Mouse (Mus musculus) lung, postnatal 4 days (tissue): ENCODE measurements around the gene Dynll2.

Source experiments
- DNase-seq, 2 experiments: peaks; one replicate each; pipeline ENCODE4 v3.0.0; 2021

Gene Dynll2

GRCm38 (mm10) chr11:87986831-87987793, at the start of gene Dynll2:
Dynll2 (minus strand) TSS chr11:87987533.
- DNase-seq: peak; percentile 86 to 94

- no peak for DNase-seq
These were observed 49.5 kb upstream of the Dynll2 start for GRCm38 (mm10) chr11:88036761-88037251.

- no peak for DNase-seq
These were observed 48.6 kb upstream of the Dynll2 start for GRCm38 (mm10) chr11:88035970-88036369.

- no peak for DNase-seq
These were observed 44.4 kb upstream of the Dynll2 start for GRCm38 (mm10) chr11:88031753-88032152.

GRCm38 (mm10) chr11:88030836-88031235, 43.5 kb upstream of the Dynll2 start:
- DNase-seq: no peak

DNA sequence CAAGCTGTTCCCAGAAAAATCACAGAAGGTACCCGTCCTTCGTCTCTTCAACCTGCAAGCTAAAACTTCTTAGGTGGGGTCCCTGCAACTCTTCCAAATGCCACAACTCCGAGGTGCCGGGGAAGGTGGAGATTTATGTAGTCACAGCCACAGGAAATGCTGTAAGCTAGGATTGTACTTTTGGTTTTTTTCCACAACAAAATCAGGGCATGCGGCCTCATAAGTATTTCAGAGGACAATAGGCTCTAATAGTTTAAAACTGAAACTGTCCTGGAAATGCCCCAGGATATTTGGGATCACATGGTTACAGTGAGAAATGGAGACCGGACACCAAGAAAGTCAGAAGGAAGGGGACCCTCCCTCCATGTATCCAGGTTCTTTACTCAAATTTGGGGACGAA, 42.9 kb upstream of the Dynll2 start:
- DNase-seq: no peak

DNA sequence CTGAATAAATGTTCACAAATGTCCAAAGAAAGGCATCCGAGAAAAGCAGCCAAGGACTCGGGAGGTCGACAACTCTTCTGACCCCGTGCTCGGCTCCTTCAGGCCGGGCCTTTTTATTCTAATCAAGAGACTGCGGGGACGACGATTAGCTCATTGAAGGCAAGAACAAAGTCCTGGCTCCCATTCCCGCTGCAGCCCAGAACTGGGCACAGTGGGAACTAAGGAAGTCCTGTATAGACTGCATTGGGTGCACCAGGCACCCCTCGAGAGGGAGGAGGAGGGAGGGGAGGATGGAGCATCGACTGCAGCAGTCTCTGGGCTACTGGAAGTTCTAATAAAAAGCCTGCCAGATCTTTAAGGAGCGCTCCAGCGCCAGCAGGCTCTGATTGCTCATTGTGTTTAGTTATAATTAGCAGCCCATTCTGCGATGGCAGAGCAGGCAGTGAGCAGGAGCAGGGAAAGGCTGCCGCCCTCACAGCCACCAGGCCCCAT, 40.9 kb upstream of the Dynll2 start:
- no peak for DNase-seq

DNA sequence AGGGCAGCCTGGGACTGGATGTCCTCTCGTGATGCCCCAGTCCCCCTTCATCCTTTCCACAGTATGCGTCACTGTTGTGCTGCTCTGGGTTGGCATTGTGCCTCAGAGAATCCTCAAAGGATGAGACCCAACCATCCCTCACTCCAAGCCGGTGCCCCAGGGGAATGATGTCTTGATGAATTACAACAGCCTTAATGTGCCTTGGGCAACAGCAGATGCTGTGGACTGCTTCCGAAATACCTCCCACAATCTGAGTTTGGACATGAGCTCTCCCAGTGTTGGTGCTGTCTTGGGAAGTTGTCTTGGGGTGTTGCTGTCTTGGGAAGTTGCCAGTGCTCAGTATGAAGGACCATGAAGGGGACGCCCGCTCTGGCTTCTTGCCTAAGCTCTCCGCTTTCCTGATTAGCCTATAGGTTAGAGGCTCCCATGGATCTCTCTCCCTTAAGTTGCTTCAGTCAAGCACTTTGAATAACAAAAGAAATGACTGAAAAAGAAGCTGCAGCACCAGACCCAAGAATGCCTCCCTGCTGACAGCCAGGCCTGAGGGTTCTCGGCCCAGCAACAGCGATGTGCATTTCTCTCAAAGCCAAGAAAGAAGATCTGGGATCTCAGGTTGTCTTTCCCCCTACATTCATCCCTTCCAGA, 40.2 kb upstream of the Dynll2 start:
- no peak for DNase-seq

GRCm38 (mm10) chr11:88023933-88024332, 36.6 kb upstream of the Dynll2 start:
- DNase-seq: no peak

- no peak for DNase-seq
These were observed 28.5 kb upstream of the Dynll2 start for GRCm38 (mm10) chr11:88015795-88016194.

GRCm38 (mm10) chr11:88015161-88015560, 27.8 kb upstream of the Dynll2 start:
- no peak for DNase-seq

DNA sequence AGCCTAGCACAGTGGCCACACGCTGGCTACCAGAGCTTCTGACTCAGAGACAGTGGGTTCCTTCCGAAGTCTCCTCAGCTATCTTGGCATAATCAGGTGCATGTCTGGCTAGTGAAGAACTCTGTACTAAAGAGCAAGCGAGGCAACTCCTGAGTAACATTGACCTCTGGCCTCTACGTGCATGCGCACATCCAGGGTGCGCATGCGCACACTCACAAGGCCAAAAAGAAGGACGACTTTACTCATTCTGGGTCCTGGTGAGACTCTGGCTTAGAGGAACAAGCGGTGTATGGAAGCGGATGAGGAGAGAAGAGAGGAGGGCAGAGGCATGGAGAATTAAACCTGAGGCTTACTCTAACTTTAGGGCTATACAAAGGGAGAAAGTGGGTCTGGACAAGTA, 26.3 kb upstream of the Dynll2 start:
- DNase-seq: no peak

GRCm38 (mm10) chr11:88012621-88013244, 25.4 kb upstream of the Dynll2 start:
- no peak for DNase-seq

DNA sequence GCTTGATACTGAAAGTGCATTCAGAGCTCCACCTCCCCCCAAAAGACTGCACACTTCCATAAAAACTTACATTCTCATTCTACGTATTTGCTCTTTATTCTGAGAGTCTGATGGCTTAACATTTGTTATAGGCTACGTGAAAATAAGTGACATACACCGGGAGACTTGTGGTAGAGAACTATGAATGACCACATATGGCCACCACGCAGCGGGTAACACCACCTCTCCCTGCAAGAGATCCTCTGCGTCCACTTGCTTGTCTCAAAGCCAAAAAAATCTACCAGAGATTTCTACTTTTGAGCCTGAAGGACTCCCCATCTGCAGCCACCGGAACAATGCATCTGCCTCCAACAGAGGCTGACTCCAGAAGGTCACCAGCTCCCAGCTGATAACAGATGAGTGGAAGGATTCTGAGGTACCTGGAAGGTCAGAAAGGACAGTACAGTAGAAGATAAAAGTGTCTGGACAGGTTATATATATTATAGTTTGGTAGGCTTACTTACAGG, 24.6 kb upstream of the Dynll2 start:
- DNase-seq: no peak

DNA sequence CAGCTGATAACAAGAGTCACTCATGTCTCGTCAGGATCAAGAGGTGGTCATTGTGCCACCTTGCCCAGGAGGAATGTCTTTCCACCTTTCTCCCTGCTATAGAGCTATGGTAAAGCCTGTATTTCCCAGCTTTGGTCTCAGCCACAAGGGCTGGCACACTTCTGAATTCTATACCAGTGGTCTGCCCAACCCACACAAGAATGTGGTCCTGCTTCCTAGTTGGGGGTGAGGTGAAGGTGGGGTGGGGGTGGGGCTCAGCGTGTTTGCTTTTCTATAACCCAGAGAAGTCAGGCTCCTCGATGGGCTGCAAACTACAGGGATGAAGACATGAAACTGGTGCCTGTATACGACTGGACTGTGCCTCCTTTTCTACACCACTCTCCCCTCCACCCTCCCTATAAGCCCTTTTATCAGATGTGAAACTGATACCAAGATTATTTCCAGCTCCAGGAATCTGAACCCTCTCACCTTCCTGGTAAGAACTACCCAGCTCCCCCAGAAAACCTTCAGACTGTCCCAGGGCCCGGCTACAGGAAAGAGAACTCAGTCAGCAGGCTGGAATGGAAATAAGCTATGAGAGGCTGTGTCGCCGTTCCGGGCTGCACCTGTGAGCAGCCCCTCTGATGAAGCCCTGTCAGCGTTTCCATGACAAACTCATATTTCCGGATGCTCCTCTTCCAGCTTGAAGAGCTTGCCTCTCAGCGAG, 24.0 kb upstream of the Dynll2 start:
- DNase-seq: no peak

GRCm38 (mm10) chr11:88009542-88010190, 22.3 kb upstream of the Dynll2 start:
- peak in 1 of 2 experiments; percentile 40 for DNase-seq

- DNase-seq: no peak
These were observed 21.3 kb upstream of the Dynll2 start for GRCm38 (mm10) chr11:88008641-88009040.

DNA sequence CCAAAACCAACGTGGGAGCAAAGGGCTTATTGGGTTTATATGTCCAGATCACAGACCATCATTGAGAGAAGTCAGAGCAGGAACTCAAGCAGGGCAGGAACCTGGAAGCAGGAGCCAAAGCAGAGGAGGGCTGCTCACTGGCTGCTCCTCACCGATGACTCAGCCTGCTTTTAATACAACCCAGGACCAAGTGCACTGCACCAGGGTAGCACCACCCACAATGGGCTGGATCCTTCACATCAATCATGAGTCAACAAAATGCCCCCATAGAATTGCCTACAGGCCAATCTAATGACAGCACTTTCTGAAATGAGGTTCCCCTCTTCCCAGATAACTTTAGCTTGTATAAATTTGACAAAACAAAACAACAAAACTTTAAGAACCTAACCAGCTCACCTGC, 16.8 kb upstream of the Dynll2 start:
- DNase-seq: no peak

DNA sequence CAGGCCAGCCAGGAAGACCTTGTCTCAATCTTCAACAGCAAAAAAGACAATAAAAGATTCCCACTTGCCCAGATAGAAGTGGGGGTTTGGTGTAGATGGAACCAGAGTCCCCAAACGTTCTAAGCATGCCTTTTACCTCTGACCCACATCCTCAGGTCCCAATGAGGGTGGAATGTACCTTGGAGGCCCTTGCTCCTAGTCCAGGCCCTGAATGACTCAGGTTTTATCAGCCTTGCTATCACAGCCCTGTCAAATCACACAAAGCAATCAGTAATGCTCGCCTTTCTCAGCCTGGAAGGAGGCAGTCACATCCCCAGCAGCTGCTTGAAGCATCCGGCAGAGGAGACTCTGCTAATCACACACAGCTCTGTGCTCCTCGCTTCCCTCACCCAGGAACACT, 15.4 kb upstream of the Dynll2 start:
- DNase-seq: no peak

- DNase-seq: no peak
These were observed 12.4 kb upstream of the Dynll2 start for GRCm38 (mm10) chr11:87999751-88000150.

GRCm38 (mm10) chr11:87991806-87992205, 4.5 kb upstream of the Dynll2 start:
- no peak for DNase-seq

DNA sequence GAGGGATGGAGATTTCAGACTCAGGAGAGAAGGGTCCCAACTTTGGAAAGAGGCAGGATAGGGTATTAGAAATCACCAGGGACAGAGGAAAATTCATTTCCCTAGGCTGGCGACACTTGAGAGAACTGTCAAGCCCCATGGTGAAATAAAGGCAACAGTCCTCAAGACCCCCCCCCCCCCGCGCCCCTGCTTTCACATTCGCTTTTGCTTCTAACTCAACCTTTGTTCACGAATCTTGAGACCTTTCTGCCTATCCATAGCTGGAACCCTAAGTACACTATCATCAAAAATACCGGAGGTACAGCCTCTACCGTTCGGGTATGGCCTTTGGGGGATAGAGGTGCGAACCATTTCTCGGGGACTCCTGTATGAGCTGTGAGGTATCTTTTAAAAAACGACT, 528 bp upstream of the Dynll2 start:
- no peak for DNase-seq
